19 mouse cellular contexts compared by ENCODE assay signal in the genomic region with DNA sequence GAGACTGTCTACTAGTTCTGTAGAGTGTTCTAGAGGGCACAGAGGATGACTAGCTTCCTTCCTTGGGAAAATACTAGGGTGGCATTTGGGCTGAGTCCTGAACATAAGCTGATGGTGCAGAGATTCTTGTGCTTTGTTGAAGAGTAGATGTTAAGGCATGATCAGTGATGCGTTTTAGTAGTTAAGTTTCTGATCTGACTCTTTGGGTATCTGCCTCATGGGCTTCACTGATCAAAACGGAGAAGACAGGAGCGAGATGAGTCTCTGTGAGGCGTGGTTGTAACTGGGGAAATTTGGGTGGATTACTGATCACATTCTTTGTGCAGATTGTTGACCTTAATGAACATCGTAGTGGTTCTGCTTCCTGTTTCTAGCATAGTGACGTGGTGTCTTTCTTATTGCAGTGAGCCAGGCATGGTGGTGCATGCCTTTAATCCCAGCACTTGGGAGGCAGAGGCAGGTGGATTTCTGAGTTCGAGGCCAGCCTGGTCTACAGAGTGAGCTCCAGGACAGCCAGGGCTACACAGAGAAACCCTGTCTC.
"Had no signal": no experiment of that assay in that cellular context is flagged by ENCODE, and none has a peak within 500 bp of the region (broad histone marks: within the 10 kb centered on the region; RNA-seq: fewer than 3 reads in every experiment).

No protein-coding gene starts in this region.

- ATAC-seq: liver, postnatal 0 days; lung, postnatal 0 days; midbrain, embryonic 13.5 days; midbrain, embryonic 16.5 days had no signal

- H3K4me2 ChIP-seq: lung, embryonic 14.5 days; midbrain, embryonic 13.5 days had no signal

- H3K27me3 ChIP-seq: megakaryocyte, embryonic 14.5 days; midbrain, embryonic 13.5 days had no signal

- H3K27ac ChIP-seq: kidney, postnatal 0 days; layer of hippocampus, adult 2 months; liver, embryonic 14.5 days; macrophage; midbrain, embryonic 10.5 days; midbrain, embryonic 13.5 days had no signal

- H3K9ac ChIP-seq: liver, embryonic 14.5 days; liver, postnatal 0 days; lung, embryonic 14.5 days; midbrain, embryonic 13.5 days had no signal

- H3K9me3 ChIP-seq: megakaryocyte, embryonic 14.5 days; midbrain, embryonic 10.5 days; midbrain, embryonic 13.5 days had no signal

- DNase-seq: kidney, adult 2 months; kidney, postnatal 25 days; layer of hippocampus, adult 9-11 months; liver, postnatal 0 days; lung, embryonic 14.5 days; right cerebral cortex, postnatal 14 days; right cerebral cortex, postnatal 4 days; thymus, adult 18-20 months; thymus, postnatal 36 days had no signal

- H3K4me3 ChIP-seq: layer of hippocampus, adult 2 months; megakaryocyte, embryonic 14.5 days; midbrain, embryonic 10.5 days; midbrain, embryonic 13.5 days; myocyte had no signal
